Mouse (Mus musculus): ENCODE measurements around the gene Mgat2.

The Mgat2 gene

GRCm38 (mm10) chr12:69179371-69179770, 4.6 kb upstream of the Mgat2 start:
- DNase-seq (ENCODE audit: low spot score in 2 of 2): no peak

DNA sequence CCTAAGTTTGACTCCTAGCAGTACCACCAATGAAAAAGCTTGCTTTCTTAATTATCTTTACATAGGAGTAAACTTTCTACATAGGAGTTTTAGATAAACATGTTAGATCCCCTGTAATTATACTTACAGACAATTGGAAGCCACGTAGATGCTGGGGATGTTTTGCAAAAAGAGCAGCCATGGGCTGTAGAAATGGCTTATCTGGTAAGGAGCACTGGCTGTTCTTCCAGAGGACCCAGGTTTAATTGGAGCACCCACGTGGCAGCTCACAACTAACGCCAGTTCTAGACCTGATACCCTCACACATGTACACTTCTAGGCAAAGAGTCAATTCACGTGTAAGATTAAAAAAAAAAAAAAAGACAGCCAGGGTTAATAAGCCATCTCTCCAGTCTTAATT, 2.2 kb upstream of the Mgat2 start:
- no peak for DNase-seq (ENCODE audit: low spot score in 2 of 2)

DNA sequence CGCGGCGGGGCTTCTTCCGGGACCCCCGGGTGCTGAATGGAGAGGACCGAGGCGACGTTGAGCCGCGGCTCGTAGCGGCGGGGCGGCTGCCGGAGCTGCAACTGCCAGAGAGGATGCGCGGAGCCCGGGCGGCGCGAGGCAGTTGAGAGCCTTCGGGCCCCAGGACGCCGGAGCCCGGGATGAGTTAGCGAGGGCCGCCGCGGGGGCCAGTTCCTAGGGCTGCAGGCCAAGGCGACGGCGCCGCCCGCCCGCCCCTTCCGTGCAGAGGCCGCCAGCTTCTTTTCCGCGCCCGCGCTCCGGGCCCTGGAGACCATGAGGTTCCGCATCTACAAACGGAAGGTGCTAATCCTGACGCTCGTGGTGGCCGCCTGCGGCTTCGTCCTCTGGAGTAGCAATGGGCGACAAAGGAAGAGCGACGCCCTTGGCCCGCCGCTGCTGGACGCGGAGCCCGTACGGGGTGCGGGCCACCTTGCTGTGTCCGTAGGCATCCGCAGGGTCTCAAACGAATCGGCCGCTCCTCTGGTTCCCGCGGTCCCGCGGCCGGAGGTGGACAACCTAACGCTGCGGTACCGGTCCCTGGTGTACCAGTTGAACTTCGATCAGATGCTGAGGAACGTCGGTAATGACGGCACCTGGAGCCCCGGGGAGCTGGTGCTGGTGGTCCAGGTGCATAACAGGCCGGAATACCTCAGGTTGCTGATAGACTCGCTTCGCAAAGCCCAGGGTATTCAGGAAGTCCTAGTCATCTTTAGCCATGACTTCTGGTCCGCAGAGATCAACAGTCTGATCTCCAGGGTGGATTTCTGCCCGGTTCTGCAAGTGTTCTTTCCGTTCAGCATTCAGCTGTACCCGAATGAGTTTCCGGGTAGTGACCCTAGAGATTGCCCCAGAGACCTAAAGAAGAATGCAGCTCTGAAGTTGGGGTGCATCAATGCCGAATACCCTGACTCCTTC, 662 bp downstream of the Mgat2 start:
- peak; percentile 64 to 68 for DNase-seq (ENCODE audit: low spot score in 2 of 2)

GRCm38 (mm10) chr12:69185371-69185770, 1.4 kb downstream of the Mgat2 start:
- no peak for DNase-seq (ENCODE audit: low spot score in 2 of 2)

- DNase-seq (ENCODE audit: low spot score in 2 of 2): no peak
Observed at GRCm38 (mm10) chr12:69186811-69187471, 3.0 kb downstream of the Mgat2 start.

GRCm38 (mm10) chr12:69190074-69190473, 6.1 kb downstream of the Mgat2 start:
- no peak for DNase-seq (ENCODE audit: low spot score in 2 of 2)

DNA sequence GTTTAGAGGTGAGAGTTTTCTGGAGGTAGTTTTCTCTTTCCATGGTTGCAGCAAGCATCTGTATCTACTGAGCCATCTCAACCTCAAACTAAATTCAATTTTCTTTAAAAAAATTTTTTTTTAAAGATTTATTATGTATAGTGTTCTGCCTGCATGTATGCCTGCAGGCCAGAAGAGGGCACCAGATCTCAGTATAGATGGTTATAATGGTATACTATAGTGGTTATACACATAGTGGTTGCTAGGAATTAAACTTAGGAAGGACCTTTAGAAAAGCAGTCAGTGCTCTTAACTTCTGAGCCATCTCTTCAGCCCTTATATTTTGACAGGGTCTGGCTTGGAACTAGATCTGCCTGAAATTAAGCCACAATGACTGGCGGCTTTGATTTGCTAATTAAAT, 6.6 kb downstream of the Mgat2 start:
- no peak for DNase-seq (ENCODE audit: low spot score in 2 of 2)

GRCm38 (mm10) chr12:69191396-69191795, 7.4 kb downstream of the Mgat2 start:
- DNase-seq (ENCODE audit: low spot score in 2 of 2): no peak

DNA sequence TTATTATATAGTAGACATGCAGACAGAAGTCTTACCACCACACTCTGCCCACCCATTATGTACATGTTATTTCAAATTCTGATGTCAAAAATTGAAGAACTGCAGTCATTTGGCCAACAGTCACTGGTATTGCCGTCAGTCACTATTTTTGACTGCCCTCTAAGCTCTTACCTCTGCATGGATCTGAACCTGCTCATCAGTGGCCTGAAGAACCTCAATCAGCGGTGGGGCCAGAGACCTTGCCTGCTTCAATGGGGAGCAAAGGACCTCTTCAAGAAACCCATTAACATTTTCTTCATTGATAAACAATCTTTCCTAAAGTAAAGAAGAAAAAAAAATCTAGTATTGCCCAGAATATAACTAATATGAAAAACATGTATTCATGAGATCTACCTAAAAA, 8.7 kb downstream of the Mgat2 start:
- no peak for DNase-seq (ENCODE audit: low spot score in 2 of 2)

DNA sequence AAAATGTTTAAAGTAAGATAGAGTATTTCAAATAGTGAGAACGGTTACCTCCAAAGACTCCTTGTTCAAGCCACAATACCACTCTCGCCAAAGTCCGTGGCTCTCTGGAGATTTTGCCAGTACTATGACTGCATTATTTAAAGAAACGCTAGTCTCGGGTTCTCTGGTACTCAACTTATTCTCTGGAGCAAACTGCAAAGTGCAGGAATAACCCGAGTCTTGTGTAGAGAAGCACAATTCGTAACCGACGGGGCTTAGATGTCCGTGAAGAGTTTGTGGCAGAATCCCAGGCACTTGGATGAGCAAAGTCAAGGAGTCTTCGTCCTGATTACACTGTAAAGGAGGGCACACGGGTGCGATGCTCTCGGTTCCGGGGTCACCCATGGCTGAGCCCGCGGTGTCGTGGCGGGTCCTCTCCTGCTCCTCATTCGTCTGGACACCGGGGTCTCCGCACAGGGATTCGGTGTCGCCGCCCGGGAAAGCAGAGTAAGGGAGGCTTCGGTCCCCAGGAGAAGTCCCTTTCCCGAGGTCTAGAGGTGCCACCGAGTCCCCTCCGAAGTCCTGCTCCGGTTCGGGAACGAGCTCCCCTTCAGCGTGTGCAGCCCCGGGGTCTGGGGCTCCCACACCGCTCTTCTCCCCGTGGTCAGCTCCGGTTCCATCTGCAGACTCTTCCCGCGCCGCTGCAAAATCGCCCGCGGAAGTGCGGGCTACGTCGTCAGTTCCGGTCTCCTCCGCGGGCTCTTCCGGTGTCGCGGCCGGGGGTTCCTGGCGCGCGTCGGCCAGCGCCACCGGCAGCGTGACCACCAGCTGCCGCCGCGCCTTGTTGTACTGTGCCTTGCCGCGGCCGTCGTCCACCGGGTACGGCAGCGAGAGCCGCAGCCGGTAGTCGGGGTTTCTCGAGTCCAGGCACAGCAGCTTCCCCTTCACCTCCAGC, 12.8 kb downstream of the Mgat2 start, which contains the start of gene Gm49383:
Gene Gm49383, minus strand, starts transcription at position 661 of the 934 bp plus-strand sequence.
- peak; percentile 81 to 83 for DNase-seq (ENCODE audit: low spot score in 2 of 2)

DNA sequence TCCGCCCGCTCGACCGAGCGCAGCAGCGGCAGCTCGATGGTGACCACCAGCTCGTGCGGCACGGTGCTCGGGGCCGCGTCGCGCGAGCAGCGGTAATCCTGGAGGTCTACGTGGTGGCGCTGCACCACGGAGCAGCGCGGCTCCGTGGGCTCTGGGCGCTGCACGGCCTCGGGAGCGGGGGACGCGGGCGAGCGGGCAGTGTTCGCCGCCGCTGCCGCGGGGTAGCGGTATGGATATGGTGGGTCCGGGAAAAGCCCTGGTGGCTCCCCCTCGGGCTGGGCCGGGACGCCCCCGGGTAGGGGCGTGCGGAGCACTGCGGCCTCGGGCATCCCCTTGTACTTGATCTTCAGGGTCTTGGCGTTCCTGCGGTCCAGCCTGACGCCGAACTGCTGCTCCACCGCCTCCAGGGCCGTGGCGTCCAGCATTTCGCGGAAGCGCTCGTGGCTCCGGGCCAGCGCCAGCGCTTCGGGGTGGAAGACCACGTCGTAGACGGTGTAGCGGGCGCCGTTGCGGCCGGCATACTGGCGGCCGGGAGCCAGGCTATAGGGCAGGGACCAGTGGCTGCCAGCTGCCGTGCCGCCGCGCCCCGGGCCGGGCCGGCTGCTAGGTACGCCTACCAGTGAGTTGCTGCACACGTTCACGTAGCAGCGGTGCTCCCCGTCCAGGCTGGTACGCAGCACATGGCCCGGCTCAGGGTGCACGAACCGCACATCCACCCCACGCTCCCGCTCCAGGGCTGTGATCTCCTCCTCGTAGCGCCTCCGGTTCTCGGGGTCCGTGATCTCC, 13.6 kb downstream of the Mgat2 start:
- peak; percentile 53 to 65 for DNase-seq (ENCODE audit: low spot score in 2 of 2)

GRCm38 (mm10) chr12:69198164-69198535, 14.2 kb downstream of the Mgat2 start, which contains the start of gene Dnaaf2:
Gene Dnaaf2 (minus strand): TSS chr12:69198429.
- peak; percentile 81 to 82 for DNase-seq (ENCODE audit: low spot score in 2 of 2)

GRCm38 (mm10) chr12:69198985-69199384, 15.0 kb downstream of the Mgat2 start:
- DNase-seq (ENCODE audit: low spot score in 2 of 2): no peak

DNA sequence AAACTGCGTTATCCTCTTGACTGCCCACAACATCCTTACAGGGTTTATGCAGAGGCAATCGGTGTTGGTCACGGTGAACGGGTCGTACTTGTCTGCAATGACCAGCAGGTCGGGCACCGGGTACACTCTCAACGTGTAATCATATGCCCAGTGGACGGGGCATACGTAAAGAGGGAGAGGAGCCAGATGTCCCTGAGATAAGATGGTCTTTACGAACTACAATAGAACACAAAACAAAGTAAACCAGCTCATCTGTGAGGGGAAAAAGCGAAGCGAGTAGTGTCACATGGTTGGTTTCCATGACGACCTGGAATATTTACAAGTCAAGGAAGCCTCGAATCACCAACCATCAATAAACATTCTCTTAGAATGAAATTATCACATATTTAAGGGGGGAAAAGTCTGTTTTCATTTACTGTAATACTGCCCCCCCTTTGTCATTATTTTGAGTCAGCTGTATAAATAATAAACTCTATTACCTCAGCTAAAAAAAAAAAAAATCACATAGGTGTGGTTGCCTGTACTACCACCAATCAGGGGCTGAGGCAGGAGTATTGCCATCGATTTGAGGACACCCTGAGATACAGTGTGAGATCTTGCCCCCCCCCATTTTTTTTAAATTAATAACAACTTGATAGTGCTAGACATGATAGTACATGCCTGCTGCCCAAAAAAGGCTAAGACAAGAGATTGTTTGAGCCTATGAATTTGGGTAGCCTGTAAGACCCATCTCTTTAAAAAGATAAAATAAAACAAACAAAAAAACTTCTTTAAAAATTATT, 20.3 kb downstream of the Mgat2 start, which contains the start of gene Gm49384:
Gene Gm49384, minus strand, starts transcription at position 216 of the 782 bp plus-strand sequence.
- DNase-seq (ENCODE audit: low spot score in 2 of 2): no peak

DNA sequence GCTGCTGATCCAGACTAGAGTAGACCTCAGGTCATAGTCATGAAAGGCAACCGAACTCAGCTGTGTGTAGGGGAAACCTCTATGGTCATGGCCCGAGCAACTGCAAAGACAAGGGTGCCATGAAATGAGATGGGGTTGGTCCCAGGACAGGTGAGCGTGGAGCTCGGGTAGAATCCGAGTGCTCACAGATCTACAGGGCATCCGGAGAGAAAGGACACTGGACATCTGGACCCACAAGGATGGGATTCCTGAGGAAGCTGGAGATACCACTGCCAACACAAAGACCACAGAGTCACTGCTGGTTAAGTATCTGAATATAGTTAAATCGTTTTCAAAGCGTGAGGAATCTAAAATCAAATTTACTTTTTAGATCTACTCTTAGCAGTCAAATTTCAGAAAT, 23.4 kb downstream of the Mgat2 start:
- no peak for DNase-seq (ENCODE audit: low spot score in 2 of 2)

- no peak for DNase-seq (ENCODE audit: low spot score in 2 of 2)
Observed at GRCm38 (mm10) chr12:69207926-69208325, 24.0 kb downstream of the Mgat2 start.

GRCm38 (mm10) chr12:69208520-69208919, 24.6 kb downstream of the Mgat2 start:
- DNase-seq (ENCODE audit: low spot score in 2 of 2): no peak

DNA sequence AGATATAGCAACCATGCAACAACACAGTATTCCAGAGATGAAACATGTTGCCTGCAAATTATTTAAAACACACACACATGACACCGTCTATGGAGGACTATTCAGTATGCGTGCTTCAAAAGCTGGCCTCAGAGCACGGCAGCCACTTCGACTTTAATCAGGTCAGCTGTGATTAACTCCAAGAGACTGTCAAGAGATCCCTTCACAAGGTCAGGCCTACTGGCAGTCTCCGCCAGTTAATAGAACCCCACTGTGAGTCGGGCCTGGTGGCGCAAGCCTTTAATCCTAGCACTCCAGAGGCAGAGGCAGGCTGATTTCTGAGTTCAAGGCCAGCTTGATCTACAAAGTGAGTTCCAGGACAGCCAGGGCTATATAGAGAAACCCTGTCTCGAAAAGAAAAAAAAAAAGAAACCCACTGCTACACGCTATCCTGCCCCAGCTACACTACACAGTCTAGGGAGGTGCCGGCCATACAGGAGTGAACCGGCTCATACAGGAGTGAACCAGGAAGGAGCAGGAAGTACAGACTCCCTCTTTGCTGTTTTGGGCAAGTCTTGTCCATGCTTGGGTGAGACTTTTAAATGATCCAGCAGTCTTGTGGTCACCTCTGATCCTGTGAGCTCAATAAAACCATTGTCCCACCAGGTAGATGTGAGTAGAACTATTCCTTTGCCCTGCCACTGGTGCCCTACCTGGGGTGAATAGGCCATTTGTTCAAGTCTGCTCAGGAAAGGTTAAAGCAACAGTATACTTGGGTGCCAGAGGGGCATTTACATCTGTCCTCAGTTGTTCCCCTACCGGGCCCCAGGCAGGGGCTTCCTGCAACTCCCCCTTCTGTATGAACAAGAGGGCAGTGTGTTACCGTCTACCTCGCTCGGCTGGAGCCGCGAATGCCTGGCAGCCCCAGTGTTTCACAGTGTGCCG, 26.4 kb downstream of the Mgat2 start:
- no peak for DNase-seq (ENCODE audit: low spot score in 2 of 2)

DNA sequence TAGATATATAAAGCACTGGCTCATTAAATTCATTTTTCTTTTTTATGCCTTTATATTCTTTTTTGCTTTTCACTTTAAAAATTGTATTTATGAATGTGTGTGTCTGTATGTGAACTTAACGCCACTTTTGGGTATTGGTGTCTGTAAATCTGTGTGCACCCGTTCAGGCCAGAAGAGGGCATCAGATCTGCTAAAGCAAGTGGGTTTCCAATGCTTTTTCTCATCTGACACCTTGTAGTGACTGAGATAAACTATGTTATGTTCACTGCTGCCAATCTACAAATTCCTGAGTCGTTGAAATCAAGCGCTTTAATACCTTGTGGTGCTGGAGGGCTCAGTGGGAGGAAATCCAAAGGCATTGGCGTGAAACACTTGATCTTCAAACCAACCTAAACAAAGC, 27.1 kb downstream of the Mgat2 start:
- peak in 1 of 2 experiments; percentile 41 for DNase-seq (ENCODE audit: low spot score in 2 of 2)
